Mouse (Mus musculus) megakaryocyte-erythroid progenitor cell, adult 5-6 weeks (primary cell): ENCODE data around the gene Gm11011. TPM values are rescaled to one million over a fixed set of nuclear protein-coding genes. Genes with fewer than 3 reads are reported as not detected.

Experiments
- ATAC-seq: replicated peaks from 2 replicates; pipeline ENCODE4 v1.8.0; 2016; ENCODE audit warnings: mild to moderate bottlenecking, inconsistent platforms; ENCODE audit not compliant: severe bottlenecking, poor library complexity, low FRiP score, low TSS enrichment
- total RNA-seq, 2 experiments: library from RNA; stranded (forward) in 1 of 2; stranded (reverse) in 1 of 2; fragments of 200-1000, 215-1000 nt in 1 of 2; fragments of >200 nt in 1 of 2; fragmentation: Nextera tagmentation in 1 of 2; gene quantifications; 2 replicates each; pipeline ENCODE4 v1.2.3; 2014 to 2017

Gene Gm11011
- total RNA-seq, 2 experiments from 2014 or later: not detected

DNA sequence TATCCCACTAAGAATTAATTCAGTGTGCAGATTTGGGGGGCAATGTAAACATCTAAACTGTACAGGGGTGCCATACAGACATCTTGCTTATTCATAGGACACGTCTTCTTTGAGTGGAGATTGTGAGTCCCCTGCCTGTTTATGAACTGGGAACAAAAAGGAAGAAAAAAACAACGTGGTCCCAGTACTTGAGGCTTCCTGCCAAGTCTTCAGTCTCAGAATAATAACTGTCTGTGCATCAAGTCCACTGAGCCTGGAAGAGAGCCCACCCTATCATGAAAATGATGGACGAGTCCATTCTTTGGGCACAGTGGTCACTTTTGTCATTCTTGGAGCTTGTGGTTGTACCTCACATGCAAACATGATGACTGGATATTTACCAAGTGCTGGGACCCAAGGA, 6.2 kb upstream of the Gm11011 start:
- ATAC-seq: no peak

DNA sequence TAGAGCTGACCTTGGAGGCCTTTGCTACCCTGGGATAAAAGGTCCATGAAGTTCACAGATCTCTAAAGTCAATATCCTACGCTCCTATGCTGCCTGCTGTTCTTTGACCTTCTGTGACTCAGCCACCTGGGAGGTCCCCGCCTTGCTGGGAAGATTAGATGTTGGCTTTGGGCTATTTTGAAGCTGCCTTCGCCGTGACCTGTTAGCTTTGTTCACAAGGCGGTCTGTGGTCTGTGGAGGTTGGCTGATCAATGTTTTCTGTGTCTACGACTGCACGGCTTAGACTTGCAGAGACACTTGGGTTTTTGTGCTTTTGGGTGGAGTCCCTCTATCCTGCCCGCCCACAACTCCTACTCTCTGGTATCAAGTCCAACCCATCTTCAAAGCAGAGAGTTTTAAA, 2.9 kb upstream of the Gm11011 start:
- ATAC-seq: no peak

DNA sequence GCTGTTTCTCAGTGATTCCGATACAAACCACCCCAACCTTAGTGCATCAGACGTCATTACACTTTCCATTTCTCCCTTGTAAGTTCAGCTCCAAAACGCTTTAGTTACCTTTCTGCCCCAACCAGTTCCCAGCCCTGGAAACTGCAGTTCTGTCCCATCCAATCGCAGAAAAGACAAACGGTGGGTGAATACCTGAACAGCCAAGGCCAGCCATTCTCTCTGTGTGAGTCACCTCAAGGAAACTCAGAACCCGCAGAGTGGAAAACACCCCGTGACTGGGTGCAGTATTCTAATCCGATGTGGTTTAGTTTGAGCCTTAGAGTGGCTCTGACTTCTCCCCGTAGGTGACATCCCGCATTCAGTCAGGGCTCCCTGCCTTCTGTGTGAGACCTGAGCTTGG, 2.2 kb upstream of the Gm11011 start:
- ATAC-seq: no peak

DNA sequence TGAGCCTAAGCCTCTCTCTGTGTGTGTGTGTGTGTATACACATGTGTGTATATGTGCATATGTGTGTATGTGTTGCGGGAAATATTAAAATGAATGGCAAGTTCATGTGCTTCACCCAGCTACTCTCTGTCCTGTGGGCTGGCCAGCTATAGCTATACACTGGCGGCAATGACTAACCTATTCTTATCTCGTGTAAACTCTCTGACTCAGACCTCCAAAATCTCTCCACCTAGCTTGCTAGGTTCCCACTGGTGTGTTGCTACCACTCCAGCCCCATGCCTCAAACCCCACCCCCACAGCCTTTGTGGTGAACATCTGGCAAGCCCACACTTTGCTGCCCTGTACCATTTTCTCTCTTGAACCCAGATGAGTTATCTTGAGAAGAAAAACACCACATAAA, 857 bp downstream of the Gm11011 start:
- ATAC-seq: no peak

DNA sequence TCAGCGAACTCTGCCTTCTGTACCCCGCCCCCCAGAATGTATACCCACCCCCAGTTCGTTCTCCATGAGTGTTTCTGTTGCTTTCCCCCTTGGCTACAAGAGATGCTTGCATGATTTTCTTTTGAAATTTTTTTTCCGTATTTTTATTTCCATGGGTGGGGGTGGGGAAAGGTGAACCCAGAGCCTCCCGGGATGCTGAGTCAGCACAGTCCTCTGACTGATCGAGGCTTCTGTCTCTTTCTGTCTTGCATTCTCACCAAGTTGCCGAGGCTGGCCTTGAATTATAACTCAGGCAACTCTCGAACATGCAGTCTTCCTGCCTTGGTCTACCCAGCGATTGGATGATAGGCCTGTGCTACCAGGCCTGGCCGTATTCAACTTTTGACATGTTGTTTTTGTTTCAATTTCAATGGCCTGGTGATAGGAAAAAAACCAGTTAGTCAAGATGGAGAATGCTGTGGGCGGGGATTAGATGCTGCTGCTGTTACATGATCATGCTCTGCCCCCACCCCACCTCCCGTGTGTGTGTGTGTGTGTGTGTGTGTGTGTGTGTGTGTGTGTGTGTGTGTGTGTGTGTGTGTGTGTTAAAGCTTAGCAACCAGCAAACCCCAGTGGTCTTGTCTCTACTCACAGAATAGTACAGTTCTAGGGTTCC, 1.8 kb downstream of the Gm11011 start:
- ATAC-seq: no peak

DNA sequence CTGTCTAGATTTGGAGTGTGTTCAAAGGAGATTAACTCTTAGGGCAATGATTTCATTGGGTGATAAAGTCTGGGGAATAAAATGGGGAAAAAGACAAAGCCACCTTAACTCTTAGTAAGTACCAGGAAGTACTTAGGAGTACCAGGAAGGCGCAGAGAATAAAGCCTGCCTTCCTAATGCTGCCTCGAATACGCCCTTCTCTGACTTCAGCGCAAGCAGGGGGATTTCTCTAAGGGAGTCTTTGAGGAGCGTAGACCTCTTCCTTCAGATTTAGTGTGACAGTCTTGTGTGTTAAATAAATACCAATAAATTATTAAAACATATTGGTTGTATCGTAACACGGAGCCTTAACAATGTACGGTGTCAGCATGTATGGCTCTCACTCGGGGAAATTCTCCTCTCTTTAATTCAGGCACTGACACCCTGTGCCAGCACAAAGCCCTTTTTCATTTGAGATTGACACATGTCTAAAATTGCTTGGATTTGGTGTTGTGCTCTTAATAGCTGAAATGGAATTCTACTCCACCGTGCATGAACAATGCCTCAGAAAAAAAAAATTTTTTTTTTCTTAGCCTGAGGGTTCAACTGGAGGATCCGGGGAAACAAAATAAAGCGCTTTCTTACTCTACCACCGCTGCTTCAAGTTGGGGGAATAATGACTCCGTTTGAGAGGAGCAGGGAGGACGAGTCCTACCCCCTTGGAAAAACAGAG, 2.6 kb downstream of the Gm11011 start:
- no peak for ATAC-seq

DNA sequence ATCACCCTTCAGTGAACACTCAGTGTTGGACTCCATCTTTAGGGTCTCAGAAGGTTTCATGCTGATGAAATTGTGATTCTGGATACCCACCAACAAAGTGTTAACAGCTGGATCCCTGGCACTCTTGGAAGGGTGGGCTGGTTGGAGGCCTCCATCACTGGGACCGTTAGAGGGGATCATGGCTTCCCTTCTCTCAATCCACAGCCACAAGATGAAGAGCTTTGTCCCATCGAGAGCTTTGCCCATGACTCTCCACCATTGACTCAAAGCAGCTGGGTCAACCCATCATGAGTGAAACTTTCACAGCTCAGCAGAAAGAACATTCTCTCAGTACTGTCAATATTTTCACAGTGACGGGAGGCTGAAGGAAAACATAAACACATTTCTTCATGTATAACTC, 4.1 kb downstream of the Gm11011 start:
- no peak for ATAC-seq

DNA sequence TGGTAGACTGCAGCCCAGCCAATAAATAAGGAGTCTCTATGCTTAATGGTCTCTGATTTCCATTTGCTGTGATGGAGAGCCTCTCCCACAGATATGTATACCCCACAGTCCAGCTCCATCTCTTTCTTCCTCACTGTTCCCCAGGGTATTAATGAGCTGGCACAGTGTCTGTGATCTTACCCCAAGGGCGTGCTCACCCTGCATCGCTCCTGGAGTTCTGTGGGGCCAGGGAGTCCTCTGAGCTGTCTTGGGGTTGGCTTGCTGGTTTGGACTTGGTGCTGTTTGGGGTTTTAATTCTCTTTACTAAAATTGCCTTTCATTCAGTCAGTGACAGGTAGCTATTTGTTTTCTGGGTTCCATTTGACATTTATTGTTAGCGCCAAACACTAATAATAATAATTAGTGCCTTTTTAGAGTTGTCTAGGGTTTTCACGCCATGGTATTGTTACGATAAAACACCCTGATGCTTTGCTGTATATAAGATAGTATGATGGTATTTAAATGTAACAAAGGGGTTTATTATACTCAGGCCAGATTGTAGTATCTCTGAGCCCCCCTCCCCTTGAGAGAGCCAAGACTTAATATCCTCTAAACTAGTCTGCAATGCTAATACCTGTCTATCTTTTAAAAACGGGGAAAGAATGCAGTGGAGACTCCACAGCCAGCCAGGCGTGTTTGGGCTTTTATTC, 9.9 kb downstream of the Gm11011 start:
- ATAC-seq: no peak

DNA sequence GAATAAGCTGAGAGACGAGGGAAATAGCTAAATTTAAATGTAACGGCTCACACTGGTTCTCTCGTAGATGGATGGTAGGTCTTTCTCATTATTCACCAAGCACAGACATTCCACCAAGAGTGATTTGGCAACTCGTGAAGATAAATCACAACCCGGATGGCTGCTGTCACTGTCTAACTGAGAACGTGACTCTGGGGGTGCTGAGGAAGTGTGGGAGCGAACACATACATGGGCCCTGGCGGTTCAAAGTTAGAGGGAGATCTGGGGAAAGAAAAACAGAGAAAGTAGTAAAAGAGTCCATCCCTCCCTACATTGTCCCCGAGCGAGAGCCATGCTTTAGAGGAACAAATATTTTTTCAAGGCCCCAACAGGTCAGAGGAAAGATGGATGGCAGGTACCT, 17.5 kb downstream of the Gm11011 start:
- ATAC-seq: no peak

DNA sequence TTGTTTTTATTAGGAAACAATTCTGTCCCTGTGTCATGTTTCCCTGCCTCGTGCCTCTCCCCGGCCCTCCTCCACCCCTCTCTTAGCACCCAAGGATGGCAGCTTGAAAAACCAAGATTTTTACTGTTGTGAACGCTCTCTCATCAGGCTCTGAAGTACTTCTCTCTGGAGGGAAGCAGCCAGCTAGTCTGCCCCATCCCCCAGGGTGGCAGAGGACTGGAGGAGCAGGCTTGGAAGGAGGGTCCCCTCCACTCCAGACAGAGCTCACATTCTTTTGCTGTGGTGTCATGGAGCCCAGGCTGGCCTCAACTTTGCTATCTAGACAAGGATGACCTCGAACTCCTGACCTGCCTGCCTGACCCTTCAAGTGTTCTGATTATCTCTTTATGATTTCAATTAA, 21.4 kb downstream of the Gm11011 start:
- no peak for ATAC-seq

DNA sequence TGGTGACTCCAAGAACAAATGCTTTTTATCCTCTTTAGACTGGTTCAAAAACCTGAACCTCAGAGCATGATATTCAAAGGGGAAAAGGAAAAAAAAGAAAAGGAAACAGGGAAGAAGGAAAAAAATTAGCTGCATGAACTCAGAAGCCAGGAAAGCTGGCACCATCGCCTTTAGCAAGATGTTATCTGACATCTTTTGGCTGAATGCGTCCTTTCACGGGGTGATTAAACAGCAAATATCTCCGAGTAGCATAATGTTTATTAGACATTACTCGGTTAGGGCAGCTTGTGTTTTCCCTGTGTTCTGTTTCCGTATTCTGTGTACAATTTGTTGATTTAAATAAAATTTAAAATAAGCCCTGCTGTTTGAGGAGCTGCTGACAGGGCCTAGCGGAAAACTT, 21.8 kb downstream of the Gm11011 start:
- ATAC-seq: no peak

DNA sequence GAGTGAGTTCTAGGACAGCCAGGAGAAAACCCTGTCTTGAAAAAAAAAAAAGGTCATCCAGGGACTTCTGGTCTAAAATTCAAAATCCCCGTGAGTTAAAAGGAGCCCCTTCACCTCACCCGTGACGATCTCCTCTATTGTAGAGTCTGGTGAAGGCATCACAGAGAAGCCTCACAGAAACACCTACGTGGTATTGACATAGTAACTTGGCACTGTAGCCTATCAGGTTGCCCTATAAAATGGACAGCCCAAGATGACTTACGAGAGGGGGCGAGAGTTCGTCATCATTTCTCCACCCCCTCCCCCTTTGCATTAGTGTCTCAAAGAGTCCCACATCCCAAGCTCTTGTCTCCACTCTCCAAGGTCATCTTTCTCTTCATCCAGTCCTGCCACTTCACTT, 41.9 kb downstream of the Gm11011 start:
- ATAC-seq: no peak

DNA sequence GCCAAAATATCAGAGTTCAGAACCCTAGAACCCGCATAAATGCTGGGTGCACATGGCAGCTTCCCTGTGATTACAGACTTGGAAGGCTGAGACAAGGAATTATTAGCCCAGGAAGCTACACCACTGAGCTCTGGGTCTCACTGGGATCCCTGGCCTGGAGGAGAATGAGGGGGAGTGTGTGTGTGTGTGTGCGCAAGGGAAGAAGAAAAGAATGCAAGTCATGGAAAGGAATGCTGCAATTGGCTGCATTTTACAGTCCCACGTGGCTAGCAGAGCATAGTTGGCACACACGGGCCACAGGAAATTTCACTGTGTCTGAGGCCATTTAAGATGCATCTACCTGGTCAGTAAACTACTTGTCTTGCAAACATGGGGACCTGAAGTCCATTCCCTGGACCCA, 48.6 kb downstream of the Gm11011 start:
- no peak for ATAC-seq

Other genes with a start within 250 kb of the Gm11011 start
- not detected in 2 replicates for gene Tshz2, start 45.3 kb upstream of the Gm11011 start, total RNA-seq (2014; fragmentation: Nextera tagmentation)
- not detected in 2 replicates for gene Tshz2, start 45.3 kb upstream of the Gm11011 start, total RNA-seq (2017)